Mouse (Mus musculus): Measurements from ENCODE around the gene Gm20683. TPM values are rescaled to one million over a fixed set of nuclear protein-coding genes. Genes with fewer than 3 reads are reported as not detected.

The Gm20683 gene
- polyA plus RNA-seq, 1 experiment from 2014 or later = 1.4 TPM

DNA sequence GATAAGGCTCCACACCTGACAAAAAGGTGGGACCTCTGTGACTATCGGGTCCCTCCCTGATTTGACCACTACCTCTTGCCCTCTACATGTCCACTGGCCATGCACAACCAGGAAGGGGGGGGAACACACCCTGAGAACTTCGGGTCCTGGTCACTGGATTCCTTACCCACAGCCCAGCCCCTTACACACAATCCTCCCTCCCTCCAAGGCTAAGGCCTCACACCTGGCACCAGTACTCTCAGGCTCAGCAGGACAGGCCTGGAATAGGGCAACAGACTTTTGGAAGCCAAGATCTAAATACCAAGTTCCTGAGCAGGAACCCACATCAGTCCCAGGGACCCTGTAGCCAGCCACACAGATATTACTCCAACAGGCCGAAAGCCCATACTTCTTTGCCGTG, 2.7 kb downstream of the Gm20683 start:
- Histone ChIP-seq H3K27ac (replicated peaks; ENCODE audit: low read depth, low read length) (no peak overlapping the region), H3K4me3 (ENCODE audit: low read depth, low read length) (no peak overlapping the region), H3K4me1 (ENCODE audit: control insufficient read depth, insufficient read depth, low read length) (peaks cover 27% of the 10 kb centered on the region), H3K27me3 (replicated peaks; ENCODE audit: control insufficient read depth, insufficient read depth, low read length) (no peaks in the 10 kb centered on the region), H3K9ac (ENCODE audit: low read depth, low read length) (no peak overlapping the region), H3K4me2 (ENCODE audit: low read depth, low read length) (no peak overlapping the region), H3K36me3 (ENCODE audit: control insufficient read depth, insufficient read depth, low read length) (peaks cover 38% of the 10 kb centered on the region), H3K9me3 (ENCODE audit: control insufficient read depth, low read length) (no peaks in the 10 kb centered on the region)
- DNase-seq (ENCODE audit: low spot score) (no peak), ATAC-seq (ENCODE audit: low read depth) (no peak)
- 87% methylated on average over 4 of the region's 4 CpGs for WGBS

GRCm38 (mm10) chr17:25837533-25837932, 4.0 kb downstream of the Gm20683 start:
- H3K27me3 ChIP-seq (replicated peaks; ENCODE audit: control insufficient read depth, insufficient read depth, low read length) = no peaks in the 10 kb centered on the region
- H3K4me1 ChIP-seq (ENCODE audit: control insufficient read depth, insufficient read depth, low read length) = peaks cover 20% of the 10 kb centered on the region
- peak overlapping the region; percentile 44; the same call in 1 of the 2 replicates for H3K4me3 ChIP-seq (ENCODE audit: low read depth, low read length)
- H3K9ac ChIP-seq (ENCODE audit: low read depth, low read length) = peak overlapping the region; percentile 67
- DNase-seq (ENCODE audit: low spot score) = no peak
- no peak overlapping the region; the same call in 1 of the 2 replicates for H3K27ac ChIP-seq (replicated peaks; ENCODE audit: low read depth, low read length)
- ATAC-seq (ENCODE audit: low read depth) = no peak
- H3K4me2 ChIP-seq (ENCODE audit: low read depth, low read length) = peak overlapping the region; percentile 88
- no peaks in the 10 kb centered on the region for H3K9me3 ChIP-seq (ENCODE audit: control insufficient read depth, low read length)
- 34% methylated on average over 3 of the region's 3 CpGs for WGBS
- H3K36me3 ChIP-seq (ENCODE audit: control insufficient read depth, insufficient read depth, low read length) = peaks cover 38% of the 10 kb centered on the region

DNA sequence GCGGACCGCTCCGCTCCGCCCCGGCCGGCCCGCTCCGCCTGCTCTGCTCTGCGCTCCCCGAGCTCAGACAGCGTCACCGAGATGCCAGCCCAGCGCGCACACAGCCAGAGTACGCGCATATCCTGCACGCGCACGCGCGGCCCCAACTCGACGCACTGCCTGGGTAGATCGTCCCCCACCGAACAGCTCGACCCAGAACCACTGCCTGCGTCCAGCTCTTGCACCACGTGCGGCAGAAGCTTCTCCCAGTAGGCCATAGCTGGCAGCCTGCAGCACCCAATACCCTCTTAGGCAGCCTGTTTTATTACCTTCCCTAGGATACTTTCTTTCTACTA, 4.5 kb downstream of the Gm20683 start, which contains the start of gene Rhbdl1:
Rhbdl1 (minus strand) TSS at position 220 of the 335 bp plus-strand sequence.
- H3K27ac ChIP-seq (replicated peaks; ENCODE audit: low read depth, low read length) = peak within 1 kb of the TSS; percentile 44
- H3K4me1 ChIP-seq (ENCODE audit: control insufficient read depth, insufficient read depth, low read length) = peaks cover 21% of the 10 kb centered on the region
- peak within 1 kb of the TSS; percentile 88 for H3K4me2 ChIP-seq (ENCODE audit: low read depth, low read length)
- DNase-seq (ENCODE audit: low spot score) (peak; percentile 73), ATAC-seq (ENCODE audit: low read depth) (peak; percentile 20; the same call in 1 of the 2 replicates)
- H3K27me3 ChIP-seq (replicated peaks; ENCODE audit: control insufficient read depth, insufficient read depth, low read length) = no peaks in the 10 kb centered on the region
- H3K9me3 ChIP-seq (ENCODE audit: control insufficient read depth, low read length) = no peaks in the 10 kb centered on the region
- peak within 1 kb of the TSS; percentile 67 for H3K9ac ChIP-seq (ENCODE audit: low read depth, low read length)
- under 1% methylated on average over 19 of the region's 29 CpGs for WGBS
- peak within 1 kb of the TSS; percentile 44 for H3K4me3 ChIP-seq (ENCODE audit: low read depth, low read length)
- H3K36me3 ChIP-seq (ENCODE audit: control insufficient read depth, insufficient read depth, low read length) = peaks cover 34% of the 10 kb centered on the region

- Histone ChIP-seq H3K9ac (ENCODE audit: low read depth, low read length) (peak overlapping the region; percentile 67), H3K4me1 (ENCODE audit: control insufficient read depth, insufficient read depth, low read length) (peaks cover 26% of the 10 kb centered on the region), H3K27ac (replicated peaks; ENCODE audit: low read depth, low read length) (peak overlapping the region; percentile 44), H3K27me3 (replicated peaks; ENCODE audit: control insufficient read depth, insufficient read depth, low read length) (no peaks in the 10 kb centered on the region), H3K4me2 (ENCODE audit: low read depth, low read length) (peak overlapping the region; percentile 88), H3K9me3 (ENCODE audit: control insufficient read depth, low read length) (no peaks in the 10 kb centered on the region), H3K4me3 (ENCODE audit: low read depth, low read length) (peak overlapping the region; percentile 44), H3K36me3 (ENCODE audit: control insufficient read depth, insufficient read depth, low read length) (peaks cover 31% of the 10 kb centered on the region)
- no peak for ATAC-seq (ENCODE audit: low read depth)
- 26% methylated on average over 12 of the region's 23 CpGs for WGBS
- DNase-seq (ENCODE audit: low spot score) = no peak
Measured at GRCm38 (mm10) chr17:25836397-25837075, 5.0 kb downstream of the Gm20683 start.

- Histone ChIP-seq H3K4me1 (ENCODE audit: control insufficient read depth, insufficient read depth, low read length) (peaks cover 33% of the 10 kb centered on the region), H3K4me3 (ENCODE audit: low read depth, low read length) (no peak overlapping the region), H3K9ac (ENCODE audit: low read depth, low read length) (no peak overlapping the region), H3K9me3 (ENCODE audit: control insufficient read depth, low read length) (no peaks in the 10 kb centered on the region), H3K27ac (replicated peaks; ENCODE audit: low read depth, low read length) (no peak overlapping the region), H3K36me3 (ENCODE audit: control insufficient read depth, insufficient read depth, low read length) (peaks cover 31% of the 10 kb centered on the region), H3K27me3 (replicated peaks; ENCODE audit: control insufficient read depth, insufficient read depth, low read length) (no peaks in the 10 kb centered on the region), H3K4me2 (ENCODE audit: low read depth, low read length) (peak overlapping the region; percentile 88; the same call in 1 of the 2 replicates)
- ATAC-seq (ENCODE audit: low read depth) = no peak
- 90% methylated on average over 16 of the region's 16 CpGs for WGBS
- no peak for DNase-seq (ENCODE audit: low spot score)
Measured at GRCm38 (mm10) chr17:25835816-25836215, 5.7 kb downstream of the Gm20683 start.

GRCm38 (mm10) chr17:25835301-25835700, 6.3 kb downstream of the Gm20683 start:
- Histone ChIP-seq H3K27me3 (replicated peaks; ENCODE audit: control insufficient read depth, insufficient read depth, low read length) (no peaks in the 10 kb centered on the region), H3K9me3 (ENCODE audit: control insufficient read depth, low read length) (no peaks in the 10 kb centered on the region), H3K4me2 (ENCODE audit: low read depth, low read length) (peak overlapping the region; percentile 86; the same call in 1 of the 2 replicates), H3K9ac (ENCODE audit: low read depth, low read length) (no peak overlapping the region), H3K4me1 (ENCODE audit: control insufficient read depth, insufficient read depth, low read length) (peaks cover 38% of the 10 kb centered on the region), H3K36me3 (ENCODE audit: control insufficient read depth, insufficient read depth, low read length) (peaks cover 31% of the 10 kb centered on the region), H3K4me3 (ENCODE audit: low read depth, low read length) (no peak overlapping the region), H3K27ac (replicated peaks; ENCODE audit: low read depth, low read length) (no peak overlapping the region)
- 90% methylated on average over 7 of the region's 7 CpGs for WGBS
- ATAC-seq (ENCODE audit: low read depth) (no peak), DNase-seq (ENCODE audit: low spot score) (no peak)

DNA sequence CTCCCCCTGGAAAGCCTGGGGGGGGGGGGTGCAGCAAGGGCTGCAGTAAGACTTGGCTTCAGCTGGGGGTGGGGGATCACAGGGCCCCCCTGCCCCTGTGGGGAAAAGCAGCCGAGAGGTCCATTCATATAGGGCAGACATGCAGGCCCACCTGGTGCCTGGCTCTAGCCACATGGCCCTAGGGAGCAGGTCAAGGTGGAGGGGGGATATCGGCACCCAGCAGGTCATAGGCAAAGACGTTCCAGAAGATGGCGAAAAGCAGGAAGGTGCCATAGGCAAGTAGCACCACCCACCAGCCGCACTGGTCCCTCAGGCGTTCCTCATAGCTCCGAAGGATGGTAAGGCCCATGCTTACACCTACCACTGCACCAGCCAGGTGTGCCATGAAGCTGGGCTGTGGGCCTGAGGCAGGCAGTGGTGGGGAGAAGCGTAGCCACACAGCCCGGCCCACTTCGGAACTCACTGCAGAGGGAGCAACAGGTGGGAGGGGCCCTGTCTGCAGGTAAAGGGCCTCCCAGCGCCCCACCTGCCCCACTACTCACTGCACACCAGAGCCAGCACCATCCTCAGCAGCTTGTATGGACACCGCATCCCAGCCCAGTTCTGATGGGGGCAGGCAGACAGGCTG, 6.9 kb downstream of the Gm20683 start:
- ATAC-seq (ENCODE audit: low read depth) (no peak), DNase-seq (ENCODE audit: low spot score) (no peak)
- no peak overlapping the region for H3K27ac ChIP-seq (replicated peaks; ENCODE audit: low read depth, low read length)
- H3K36me3 ChIP-seq (ENCODE audit: control insufficient read depth, insufficient read depth, low read length) = peaks cover 31% of the 10 kb centered on the region
- H3K4me1 ChIP-seq (ENCODE audit: control insufficient read depth, insufficient read depth, low read length) = peaks cover 41% of the 10 kb centered on the region
- H3K4me2 ChIP-seq (ENCODE audit: low read depth, low read length) = peak overlapping the region; percentile 86
- WGBS = 84% methylated on average over 10 of the region's 12 CpGs
- no peaks in the 10 kb centered on the region for H3K27me3 ChIP-seq (replicated peaks; ENCODE audit: control insufficient read depth, insufficient read depth, low read length)
- H3K9ac ChIP-seq (ENCODE audit: low read depth, low read length) = peak overlapping the region; percentile 90
- H3K9me3 ChIP-seq (ENCODE audit: control insufficient read depth, low read length) = no peaks in the 10 kb centered on the region
- H3K4me3 ChIP-seq (ENCODE audit: low read depth, low read length) = peak overlapping the region; percentile 87

DNA sequence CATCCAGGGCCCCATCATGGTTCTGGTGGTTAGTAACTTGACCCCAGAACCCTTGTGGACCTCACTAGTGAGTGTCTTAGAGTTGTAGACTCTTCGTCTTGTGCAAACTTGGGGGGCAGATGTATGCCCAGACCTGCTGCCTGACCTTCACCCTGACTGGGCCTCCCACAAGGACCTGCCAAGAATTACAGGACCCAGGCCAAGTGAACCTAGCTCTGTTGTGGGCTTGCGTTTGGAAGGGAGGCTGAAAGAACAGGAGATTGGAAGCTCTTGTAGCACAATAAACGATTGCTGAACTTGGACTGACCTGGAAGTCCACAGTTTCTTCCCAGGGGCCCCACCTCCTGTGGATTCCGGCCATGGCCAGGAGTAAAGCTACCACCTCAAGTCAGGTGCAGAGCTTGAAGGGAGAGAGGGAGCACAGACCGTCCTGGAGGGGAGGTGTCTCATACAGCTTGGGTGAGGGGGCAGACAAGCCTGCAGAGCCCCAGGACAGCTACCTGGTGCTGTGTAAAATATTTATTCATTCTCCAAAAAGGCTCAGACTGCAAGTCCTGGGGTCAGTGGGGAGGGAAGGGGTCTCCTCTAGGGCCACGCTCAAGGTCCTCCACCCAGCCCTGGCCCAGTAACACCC, 7.5 kb downstream of the Gm20683 start:
- H3K36me3 ChIP-seq (ENCODE audit: control insufficient read depth, insufficient read depth, low read length) = peaks cover 26% of the 10 kb centered on the region
- no peak for ATAC-seq (ENCODE audit: low read depth)
- 31% methylated on average over 6 of the region's 6 CpGs for WGBS

More for the DNA sequence above, 7.5 kb downstream of the Gm20683 start:
- no peak for DNase-seq (ENCODE audit: low spot score)
- H3K4me2 ChIP-seq (ENCODE audit: low read depth, low read length) = peak overlapping the region; percentile 86
- H3K27me3 ChIP-seq (replicated peaks; ENCODE audit: control insufficient read depth, insufficient read depth, low read length) = no peaks in the 10 kb centered on the region
- H3K9me3 ChIP-seq (ENCODE audit: control insufficient read depth, low read length) = no peaks in the 10 kb centered on the region
- peak overlapping the region; percentile 87 for H3K4me3 ChIP-seq (ENCODE audit: low read depth, low read length)
- peak overlapping the region; percentile 90 for H3K9ac ChIP-seq (ENCODE audit: low read depth, low read length)
- peak overlapping the region; percentile 96 for H3K27ac ChIP-seq (replicated peaks; ENCODE audit: low read depth, low read length)
- peaks cover 43% of the 10 kb centered on the region for H3K4me1 ChIP-seq (ENCODE audit: control insufficient read depth, insufficient read depth, low read length)

Data from embryonic facial prominence, embryonic 14.5 days (tissue).